In genomic region chr11:117322730-117323579, GRCm38 (mm10) we compare ENCODE assay signal across 17 mouse cellular contexts.
DNase-seq lines count a peak whose midpoint lies in the region; ATAC-seq and TF ChIP-seq lines count a peak whose summit lies in the region.
"Had no signal": no experiment of that assay in that cellular context is flagged by ENCODE, and none has a peak within 500 bp of the region (broad histone marks: within the 10 kb centered on the region; RNA-seq: fewer than 3 reads in every experiment).

No protein-coding gene starts in this region.

- peak overlapping the region; percentile 4; the same call in 1 of the 2 replicates for H3K27ac ChIP-seq in forebrain, embryonic 10.5 days
- no peak overlapping the region for H3K27ac ChIP-seq in forebrain, embryonic 14.5 days (ENCODE audit: low read depth, low read length)
- H3K27ac ChIP-seq in spleen, adult 2 months (ENCODE audit: insufficient read depth, low read length) = peak overlapping the region; percentile 62
- H3K27ac ChIP-seq in embryonic facial prominence, embryonic 10.5 days (replicated peaks) = peak overlapping the region; percentile 59
- no peak overlapping the region for H3K27ac ChIP-seq in kidney, embryonic 16.5 days (ENCODE audit: low read length)
- H3K27ac ChIP-seq: embryonic facial prominence, embryonic 12.5 days; forebrain, embryonic 15.5 days; gastrocnemius, adult 2 months; hindbrain, embryonic 12.5 days had no signal

- no peak for DNase-seq in forebrain, embryonic 10.5 days (ENCODE audit: extremely low spot score, low spot score)
- DNase-seq in forebrain, embryonic 14.5 days (ENCODE audit: low spot score) = no peak
- no peak for DNase-seq in spleen, adult 2 months (ENCODE audit: low read depth in 1 of 2, low spot score in 2 of 2)
- no peak for DNase-seq in spleen, postnatal 14 days (ENCODE audit: low spot score in 2 of 2)
- no peak for DNase-seq in embryonic facial prominence, embryonic 10.5 days (ENCODE audit: low spot score)
- DNase-seq in splenic B cell, adult 2 months (ENCODE audit: low read depth, low spot score) = peak; percentile 62
- no peak for DNase-seq in right cerebral cortex, postnatal 10 days (ENCODE audit: low spot score in 2 of 2)
- DNase-seq: adrenal gland, postnatal 25 days; cerebellum, postnatal 14 days; gastrocnemius, adult 2 months; kidney, adult 8-10 months; lung, postnatal 4 days; midbrain, embryonic 14.5 days had no signal

- TF ChIP-seq CTCF in spleen, adult 2 months (IDR thresholded peaks at IDR 0.05; ENCODE audit: extremely low read depth, insufficient read depth, insufficient read length, insufficient replicate concordance) = no peak

- H3K4me1 ChIP-seq in forebrain, embryonic 10.5 days = peaks cover 98% of the 10 kb centered on the region
- peaks cover 31% of the 10 kb centered on the region for H3K4me1 ChIP-seq in forebrain, embryonic 14.5 days (ENCODE audit: control insufficient read depth, insufficient read depth, low read length)
- peaks cover 87% of the 10 kb centered on the region for H3K4me1 ChIP-seq in spleen, adult 2 months (ENCODE audit: control insufficient read depth, insufficient read depth, insufficient read length)
- H3K4me1 ChIP-seq in embryonic facial prominence, embryonic 10.5 days = peaks cover 98% of the 10 kb centered on the region
- peaks cover 76% of the 10 kb centered on the region for H3K4me1 ChIP-seq in kidney, embryonic 16.5 days (ENCODE audit: insufficient read depth, low read length)

- no peaks in the 10 kb centered on the region for H3K27me3 ChIP-seq in forebrain, embryonic 10.5 days (ENCODE audit: poor library complexity, severe bottlenecking)
- H3K27me3 ChIP-seq in forebrain, embryonic 14.5 days (replicated peaks; ENCODE audit: control insufficient read depth, insufficient read depth, low read length) = no peaks in the 10 kb centered on the region
- H3K27me3 ChIP-seq in spleen, adult 2 months (ENCODE audit: control insufficient read depth, insufficient read depth, low read length) = no peaks in the 10 kb centered on the region
- no peaks in the 10 kb centered on the region for H3K27me3 ChIP-seq in embryonic facial prominence, embryonic 10.5 days (replicated peaks; ENCODE audit: low read depth, poor library complexity, severe bottlenecking)
- H3K27me3 ChIP-seq in splenic B cell, adult 2 months (ENCODE audit: control insufficient read depth, insufficient read depth, low read length, poor library complexity, severe bottlenecking) = no peaks in the 10 kb centered on the region
- no peaks in the 10 kb centered on the region for H3K27me3 ChIP-seq in kidney, embryonic 16.5 days (ENCODE audit: insufficient read depth, low read length)
- H3K27me3 ChIP-seq: embryonic facial prominence, embryonic 12.5 days; forebrain, embryonic 15.5 days; hindbrain, embryonic 12.5 days had no signal

- TF ChIP-seq POLR2A in spleen, adult 2 months (IDR thresholded peaks at IDR 0.05; ENCODE audit: low read depth, low read length) = no peak

- ATAC-seq in forebrain, embryonic 14.5 days = no peak
- no peak for ATAC-seq in kidney, embryonic 16.5 days (ENCODE audit: low FRiP score, low TSS enrichment)
- ATAC-seq: forebrain, embryonic 15.5 days had no signal

- H3K4me2 ChIP-seq in forebrain, embryonic 14.5 days (ENCODE audit: low read length) = no peak overlapping the region
- no peak overlapping the region for H3K4me2 ChIP-seq in kidney, embryonic 16.5 days (replicated peaks; ENCODE audit: low read depth, low read length)
- H3K4me2 ChIP-seq: embryonic facial prominence, embryonic 12.5 days; forebrain, embryonic 15.5 days; hindbrain, embryonic 12.5 days had no signal

- 83% methylated on average over 15 of the region's 15 CpGs for WGBS in forebrain, embryonic 10.5 days
- WGBS in forebrain, embryonic 14.5 days = 86% methylated on average over 15 of the region's 15 CpGs
- 74% methylated on average over 15 of the region's 15 CpGs for WGBS in spleen, adult 2 months
- 83% methylated on average over 15 of the region's 15 CpGs for WGBS in embryonic facial prominence, embryonic 10.5 days
- WGBS in kidney, embryonic 16.5 days = 78% methylated on average over 15 of the region's 15 CpGs

- no peak overlapping the region for H3K9ac ChIP-seq in forebrain, embryonic 14.5 days (ENCODE audit: low read length)
- no peak overlapping the region for H3K9ac ChIP-seq in kidney, embryonic 16.5 days (replicated peaks; ENCODE audit: low read length)
- H3K9ac ChIP-seq: embryonic facial prominence, embryonic 12.5 days; forebrain, embryonic 15.5 days; hindbrain, embryonic 12.5 days had no signal

- H3K9me3 ChIP-seq in forebrain, embryonic 10.5 days = no peaks in the 10 kb centered on the region
- H3K9me3 ChIP-seq in forebrain, embryonic 14.5 days (replicated peaks; ENCODE audit: control insufficient read depth, low read length) = no peaks in the 10 kb centered on the region
- no peaks in the 10 kb centered on the region for H3K9me3 ChIP-seq in embryonic facial prominence, embryonic 10.5 days
- no peaks in the 10 kb centered on the region for H3K9me3 ChIP-seq in kidney, embryonic 16.5 days (ENCODE audit: low read length)
- H3K9me3 ChIP-seq: embryonic facial prominence, embryonic 12.5 days; forebrain, embryonic 15.5 days; hindbrain, embryonic 12.5 days had no signal

- no peaks in the 10 kb centered on the region for H3K36me3 ChIP-seq in forebrain, embryonic 10.5 days (replicated peaks)
- no peaks in the 10 kb centered on the region for H3K36me3 ChIP-seq in forebrain, embryonic 14.5 days (ENCODE audit: control insufficient read depth, insufficient read depth, low read length)
- no peaks in the 10 kb centered on the region for H3K36me3 ChIP-seq in spleen, adult 2 months (ENCODE audit: control insufficient read depth, insufficient read depth, low read length)
- H3K36me3 ChIP-seq in embryonic facial prominence, embryonic 10.5 days (replicated peaks) = no peaks in the 10 kb centered on the region; the same call in 1 of the 2 replicates
- H3K36me3 ChIP-seq in splenic B cell, adult 2 months (ENCODE audit: control insufficient read depth, insufficient read depth, low read length, poor library complexity, severe bottlenecking) = no peaks in the 10 kb centered on the region; the same call in 1 of the 2 replicates
- H3K36me3 ChIP-seq in kidney, embryonic 16.5 days (ENCODE audit: insufficient read depth, low read length) = no peaks in the 10 kb centered on the region
- H3K36me3 ChIP-seq: embryonic facial prominence, embryonic 12.5 days; forebrain, embryonic 15.5 days; hindbrain, embryonic 12.5 days had no signal

- H3K4me3 ChIP-seq in forebrain, embryonic 10.5 days = no peak overlapping the region
- no peak overlapping the region for H3K4me3 ChIP-seq in forebrain, embryonic 14.5 days (ENCODE audit: low read depth, low read length)
- no peak overlapping the region for H3K4me3 ChIP-seq in spleen, adult 2 months (ENCODE audit: extremely low read depth, insufficient read depth, insufficient read length)
- no peak overlapping the region for H3K4me3 ChIP-seq in embryonic facial prominence, embryonic 10.5 days
- no peak overlapping the region for H3K4me3 ChIP-seq in kidney, embryonic 16.5 days (ENCODE audit: low read length)
- H3K4me3 ChIP-seq: embryonic facial prominence, embryonic 12.5 days; forebrain, embryonic 15.5 days; gastrocnemius, adult 2 months; hindbrain, embryonic 12.5 days had no signal

Comparison
In these comparisons a context has a peak if more than half of its experiments do, and no peak if none do; other contexts are left out.
1. H3K27ac ChIP-seq: peak in forebrain, embryonic 10.5 days (single experiment), spleen, adult 2 months (single experiment) and embryonic facial prominence, embryonic 10.5 days (single experiment); none in forebrain, embryonic 14.5 days (single experiment) and kidney, embryonic 16.5 days (single experiment).